Comparison of ENCODE assay signal across 22 mouse cellular contexts in genomic region chr11:6477350-6477749, GRCm38 (mm10).
"Had no signal": no experiment of that assay in that cellular context is flagged by ENCODE, and none has a peak within 500 bp of the region (broad histone marks: within the 10 kb centered on the region; RNA-seq: fewer than 3 reads in every experiment).

No protein-coding gene starts in this region.

- H3K9me3 ChIP-seq: kidney, embryonic 15.5 days; limb, embryonic 12.5 days; liver, embryonic 12.5 days; liver, embryonic 15.5 days; lung, embryonic 15.5 days; megakaryocyte, embryonic 14.5 days; midbrain, embryonic 12.5 days; midbrain, embryonic 15.5 days; neural tube, embryonic 13.5 days had no signal

- DNase-seq: kidney, adult 8-10 months; kidney, postnatal 10 days; kidney, postnatal 36 days; layer of hippocampus, postnatal 36 days; liver; lung, adult 18-20 months; lung, postnatal 10 days; lung, postnatal 36 days; thymus, adult 2 months; thymus, postnatal 14 days; thymus, postnatal 4 days had no signal

- H3K4me2 ChIP-seq: kidney, embryonic 15.5 days; limb, embryonic 12.5 days; liver, embryonic 15.5 days; lung, embryonic 15.5 days; midbrain, embryonic 12.5 days; midbrain, embryonic 15.5 days; neural tube, embryonic 13.5 days had no signal

- H3K4me3 ChIP-seq: kidney, embryonic 15.5 days; left cerebral cortex, adult 2 months; limb, embryonic 12.5 days; liver, embryonic 12.5 days; liver, embryonic 15.5 days; lung, embryonic 15.5 days; megakaryocyte, embryonic 14.5 days; midbrain, embryonic 12.5 days; midbrain, embryonic 15.5 days; neural tube, embryonic 13.5 days had no signal

- H3K27ac ChIP-seq: kidney, embryonic 15.5 days; left cerebral cortex, adult 2 months; limb, embryonic 12.5 days; liver, embryonic 12.5 days; liver, embryonic 15.5 days; lung, embryonic 15.5 days; midbrain, embryonic 12.5 days; midbrain, embryonic 15.5 days; neural tube, embryonic 13.5 days; stomach, postnatal 0 days had no signal

- H3K27me3 ChIP-seq: kidney, embryonic 15.5 days; limb, embryonic 12.5 days; liver, embryonic 12.5 days; liver, embryonic 15.5 days; lung, embryonic 15.5 days; midbrain, embryonic 15.5 days had no signal

- ATAC-seq: liver, embryonic 12.5 days; midbrain, embryonic 15.5 days had no signal

- H3K36me3 ChIP-seq: lung, embryonic 15.5 days; midbrain, embryonic 12.5 days; midbrain, embryonic 15.5 days; neural tube, embryonic 13.5 days had no signal

- H3K9ac ChIP-seq: kidney, embryonic 15.5 days; limb, embryonic 12.5 days; liver, embryonic 12.5 days; liver, embryonic 15.5 days; lung, embryonic 15.5 days; midbrain, embryonic 12.5 days; midbrain, embryonic 15.5 days; neural tube, embryonic 13.5 days had no signal
